Mouse (Mus musculus) erythroblast, adult 5-6 weeks (primary cell): Measurements from ENCODE around the gene Gstk1. TPM values are rescaled to one million over a fixed set of nuclear protein-coding genes. Genes with fewer than 3 reads are reported as not detected.

Experiments used
- ATAC-seq: replicated peaks from 2 replicates; pipeline ENCODE4 v1.8.0; 2016; ENCODE audit warnings: moderate number of reproducible peaks, mild to moderate bottlenecking, moderate TSS enrichment, inconsistent platforms; ENCODE audit not compliant: poor library complexity, low FRiP score, severe bottlenecking
- total RNA-seq, 2 experiments: library from RNA; stranded (forward) in 1 of 2; stranded (reverse) in 1 of 2; fragments of 150-400 nt in 1 of 2; fragments of 200-764, 138-1000 nt in 1 of 2; gene quantifications; 2 replicates each; pipeline versions ENCODE4 v1.2.3 to v1.2.4; 2015 to 2017; ENCODE audit warnings: low replicate concordance in 2 of 2

Gstk1 gene
- total RNA-seq, 2 experiments from 2014 or later = not detected

DNA sequence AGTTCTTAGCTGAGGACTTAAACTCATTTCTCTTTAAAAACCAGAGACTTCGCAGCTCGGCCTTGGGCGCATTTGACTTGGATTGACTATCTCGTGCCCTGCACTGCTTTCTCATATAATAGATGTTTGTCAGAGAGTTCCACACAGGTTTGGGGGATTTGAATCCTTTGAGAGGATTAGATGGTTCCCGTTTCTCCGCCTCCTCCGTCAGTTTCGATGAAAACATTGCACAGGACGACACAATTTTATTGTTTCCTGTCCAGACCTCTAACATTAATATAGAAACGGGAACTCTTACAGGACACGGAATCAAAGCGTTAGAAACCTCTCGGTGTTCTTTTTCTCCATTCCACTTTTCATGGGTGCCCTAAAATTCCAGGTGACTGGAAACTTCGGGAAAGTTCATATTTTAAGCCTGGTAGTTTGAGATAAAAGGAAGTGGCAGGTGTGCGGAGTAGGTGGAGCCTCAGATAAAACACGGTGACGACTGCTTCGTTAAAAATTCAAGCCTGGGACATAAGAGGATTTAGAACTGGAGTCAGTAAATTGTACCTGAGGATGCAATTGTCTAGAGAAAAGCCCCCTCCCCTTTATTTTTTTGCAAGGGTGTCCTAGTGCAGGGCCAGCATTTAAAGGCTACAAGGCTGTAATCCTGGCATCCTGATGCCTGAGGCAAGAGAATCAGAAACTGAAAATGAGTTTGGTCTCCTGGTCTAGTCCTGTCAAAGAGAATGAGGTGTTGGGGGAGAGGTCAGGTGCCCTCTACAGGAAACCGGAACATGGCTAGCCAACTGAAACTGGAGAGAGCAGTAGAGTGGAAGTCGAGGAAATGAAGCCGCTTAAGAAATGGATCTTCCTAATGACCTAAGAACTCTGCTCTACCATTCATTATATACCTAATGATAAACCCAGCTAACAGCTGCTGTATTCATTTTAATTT lies 19.9 kb downstream of the Gstk1 start:
- ATAC-seq = peak; percentile 38

DNA sequence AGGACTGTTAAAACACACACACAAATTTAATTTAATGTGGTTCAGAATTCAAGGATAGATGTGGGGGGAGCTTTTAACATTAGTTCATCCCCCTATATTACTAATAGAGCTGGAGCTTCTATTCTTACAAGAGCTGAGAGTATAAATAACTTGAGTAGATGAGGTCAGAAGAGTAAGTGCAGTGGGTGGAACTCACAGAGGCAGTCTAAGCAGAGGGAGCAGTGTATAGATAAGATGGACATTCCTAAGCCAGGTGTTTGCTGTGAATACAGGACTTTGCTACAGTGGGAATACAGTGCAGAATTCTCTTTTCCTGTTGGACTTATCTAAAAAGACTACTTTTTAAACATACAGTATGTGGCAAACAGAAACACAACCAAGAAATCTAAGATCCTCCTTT lies 25.1 kb downstream of the Gstk1 start:
- ATAC-seq = no peak

DNA sequence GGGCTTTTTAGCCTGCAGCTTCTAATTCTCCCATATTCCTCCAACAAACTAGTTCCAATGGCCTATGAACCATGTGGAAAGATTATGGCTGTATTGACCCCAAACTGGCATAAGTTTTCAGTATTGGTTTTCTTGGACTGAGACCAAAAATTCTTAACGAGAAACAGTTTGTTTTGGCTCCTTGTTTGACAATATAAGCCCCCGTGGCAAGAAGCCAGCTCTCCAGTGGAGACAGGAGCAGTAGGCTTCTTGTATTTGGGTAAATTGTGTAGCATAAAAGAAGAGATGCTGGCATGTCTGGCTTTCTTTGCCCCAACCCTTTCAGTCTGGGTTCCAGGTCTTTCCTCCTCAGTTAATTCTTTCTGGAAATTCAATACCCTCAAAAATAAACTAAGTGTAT lies 30.4 kb downstream of the Gstk1 start:
- no peak for ATAC-seq

DNA sequence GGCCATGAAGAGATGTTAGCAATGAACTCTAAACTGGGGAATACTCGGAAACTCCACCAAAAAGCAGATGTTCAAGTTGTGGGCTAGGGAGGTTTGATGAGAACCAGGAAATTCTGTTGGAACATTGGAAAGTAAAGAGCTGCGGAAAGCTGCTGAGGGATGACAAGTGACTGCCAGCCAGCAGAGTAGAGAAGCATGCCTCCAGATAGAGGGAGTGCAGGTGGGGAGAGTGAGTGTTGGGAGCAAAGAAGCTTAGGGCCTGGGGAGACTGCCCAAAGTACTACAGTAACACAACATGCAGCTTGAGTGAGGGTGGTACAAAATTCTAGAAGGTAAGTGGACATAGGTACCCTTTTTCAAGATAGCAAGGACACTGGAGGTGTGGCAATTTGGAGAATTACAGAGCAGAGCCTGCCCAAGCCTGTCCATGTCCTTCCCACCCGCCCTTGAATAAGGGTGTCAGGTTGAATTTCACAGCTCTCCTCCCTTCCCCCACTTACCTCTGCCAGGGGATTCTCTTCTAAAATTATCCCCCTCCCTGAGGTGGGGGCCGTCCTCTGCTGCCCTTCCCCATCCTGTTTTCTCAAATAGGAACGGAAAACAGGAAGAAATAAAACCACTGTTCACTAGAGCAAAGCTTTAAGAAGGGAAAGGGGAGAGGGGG lies 37.3 kb downstream of the Gstk1 start:
- ATAC-seq = no peak

DNA sequence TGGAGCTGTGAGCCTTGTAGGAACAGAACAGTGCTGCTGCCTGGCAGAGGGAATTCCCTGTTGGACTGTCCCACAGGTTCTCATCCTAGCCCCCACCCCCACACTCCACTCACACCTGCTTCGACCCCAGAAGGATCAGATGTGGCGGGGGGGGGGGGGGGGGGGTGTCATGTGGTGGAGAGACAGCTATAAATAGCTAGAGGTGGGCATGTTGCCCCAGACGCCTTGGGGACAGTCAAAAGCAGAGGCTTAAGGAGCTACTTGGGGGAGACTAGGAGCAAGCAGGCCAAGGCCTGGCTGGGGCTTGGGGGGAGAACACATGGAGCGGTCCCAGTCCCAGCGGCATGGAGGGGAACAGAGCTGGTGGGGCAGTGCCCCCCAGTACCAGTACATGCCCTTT lies 40.7 kb downstream of the Gstk1 start, which contains the start of gene Clcn1:
Clcn1 (plus strand) TSS at position 238 of the 400 bp plus-strand sequence.
- ATAC-seq = no peak

DNA sequence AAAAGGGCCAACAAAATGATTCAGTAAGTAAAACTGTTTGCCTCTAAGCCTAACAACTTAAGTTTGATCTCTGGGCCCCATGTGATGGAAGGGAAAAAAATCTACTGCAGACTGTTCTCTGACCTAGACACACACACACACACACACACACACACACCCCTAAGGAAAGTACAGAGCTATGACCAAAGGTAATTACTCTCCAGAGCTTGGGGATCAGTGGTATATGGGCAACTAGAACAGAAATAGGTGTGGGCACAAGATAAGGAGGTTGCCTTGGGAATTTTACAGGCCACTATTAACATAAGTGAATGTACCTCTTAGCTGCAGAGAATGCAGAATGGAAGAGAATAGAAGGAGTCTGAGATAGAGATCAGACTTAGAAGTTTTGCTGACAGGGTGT lies 41.8 kb downstream of the Gstk1 start:
- ATAC-seq = no peak

DNA sequence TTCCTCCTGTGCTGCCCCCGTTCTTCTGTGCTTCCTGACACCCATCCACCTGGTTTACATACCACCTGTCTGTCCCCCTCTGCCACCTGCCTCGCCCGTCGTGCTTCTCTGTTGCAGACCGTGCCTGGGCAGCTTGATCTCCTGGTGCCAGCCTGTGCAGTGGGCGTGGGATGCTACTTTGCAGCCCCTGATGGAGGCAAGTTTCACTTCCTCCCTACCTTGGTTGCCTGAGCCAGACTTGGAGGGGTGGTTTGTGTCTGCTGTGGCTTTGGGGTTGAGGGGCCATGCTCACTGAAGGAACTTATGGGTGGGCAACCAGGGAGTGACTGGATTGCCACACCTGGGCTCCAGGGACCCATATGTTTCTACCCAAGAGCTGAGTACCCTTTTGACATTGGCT lies 47.6 kb downstream of the Gstk1 start:
- ATAC-seq = no peak

DNA sequence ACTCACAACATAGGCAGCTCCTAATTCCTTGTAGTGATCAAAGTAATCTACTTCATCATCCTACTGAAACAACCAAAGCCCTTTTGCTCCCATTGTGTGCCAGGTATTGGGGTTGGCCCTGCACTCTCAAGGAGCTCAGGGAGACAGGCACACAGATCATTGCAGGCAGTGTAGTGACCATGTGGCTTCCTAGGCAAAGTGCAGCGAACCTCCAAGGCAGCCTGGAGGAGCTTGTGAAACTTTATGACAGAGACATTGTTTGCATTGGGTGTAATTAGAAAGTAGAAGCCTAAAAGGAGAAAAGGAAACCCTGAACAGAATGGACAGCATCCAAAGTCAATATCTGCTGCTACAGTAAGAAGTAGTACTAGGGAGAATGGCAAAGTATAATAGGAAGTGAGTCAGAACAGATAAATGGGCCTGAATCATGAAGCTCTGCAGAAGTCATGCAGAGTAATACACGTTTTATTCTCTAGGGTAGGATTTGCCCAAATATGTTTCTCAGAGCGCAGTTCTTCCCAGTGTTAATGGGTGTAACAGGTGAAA lies 49.9 kb downstream of the Gstk1 start:
- ATAC-seq = no peak

DNA sequence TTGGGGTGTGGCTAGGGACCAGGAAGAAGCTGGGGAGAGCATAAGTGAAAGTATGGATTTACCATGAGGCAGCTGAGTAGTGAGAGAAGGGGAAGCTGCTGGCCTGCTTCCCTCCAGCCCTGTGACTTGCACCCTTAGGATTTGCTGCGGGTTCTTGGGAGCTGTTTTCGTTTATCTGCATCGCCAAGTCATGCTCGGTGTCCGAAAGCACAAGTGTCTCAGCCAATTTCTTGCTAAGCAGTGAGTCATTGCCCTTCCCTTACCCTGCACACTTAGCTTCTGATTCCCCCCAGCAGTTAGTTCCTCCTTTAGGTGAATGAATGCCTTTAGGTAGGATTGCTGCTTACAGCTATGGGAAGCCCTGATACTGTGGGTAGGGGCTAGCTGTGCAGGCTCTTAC lies 53.6 kb downstream of the Gstk1 start:
- ATAC-seq = no peak

Other genes with a start within 250 kb of the Gstk1 start
- not detected in 2 replicates for gene Sva, start 207.5 kb upstream of the Gstk1 start, total RNA-seq (2015; ENCODE audit: low replicate concordance)
- gene Sva, start 207.5 kb upstream of the Gstk1 start, total RNA-seq (2017; ENCODE audit: low replicate concordance) = not detected in 2 replicates
- not detected in 2 replicates for gene Tas2r139, start 105.0 kb upstream of the Gstk1 start, total RNA-seq (2015; ENCODE audit: low replicate concordance)
- not detected in 2 replicates for gene Tas2r139, start 105.0 kb upstream of the Gstk1 start, total RNA-seq (2017; ENCODE audit: low replicate concordance)
- gene Tas2r144, start 30.6 kb upstream of the Gstk1 start, total RNA-seq (2015; ENCODE audit: low replicate concordance) = not detected in 2 replicates
- gene Tas2r144, start 30.6 kb upstream of the Gstk1 start, total RNA-seq (2017; ENCODE audit: low replicate concordance) = not detected in 2 replicates
- gene Tmem139, start 16.0 kb downstream of the Gstk1 start, total RNA-seq (2015; ENCODE audit: low replicate concordance) = not detected in 2 replicates
- gene Tmem139, start 16.0 kb downstream of the Gstk1 start, total RNA-seq (2017; ENCODE audit: low replicate concordance) = not detected in 2 replicates
- gene Casp2, start 19.1 kb downstream of the Gstk1 start, total RNA-seq (2015; ENCODE audit: low replicate concordance) = 22.4 and 26.7 TPM in 2 replicates
- 32.1 and 38.9 TPM in 2 replicates for gene Casp2, start 19.1 kb downstream of the Gstk1 start, total RNA-seq (2017; ENCODE audit: low replicate concordance)
- gene Clcn1, start 40.8 kb downstream of the Gstk1 start, total RNA-seq (2015; ENCODE audit: low replicate concordance) = not detected in 2 replicates
- gene Clcn1, start 40.8 kb downstream of the Gstk1 start, total RNA-seq (2017; ENCODE audit: low replicate concordance) = 2.0 and 8.5 TPM in 2 replicates
- not detected in 2 replicates for gene Fam131b, start 78.7 kb downstream of the Gstk1 start, total RNA-seq (2015; ENCODE audit: low replicate concordance)
- gene Fam131b, start 78.7 kb downstream of the Gstk1 start, total RNA-seq (2017; ENCODE audit: low replicate concordance) = not detected in 2 replicates
- gene Zyx, start 103.7 kb downstream of the Gstk1 start, total RNA-seq (2015; ENCODE audit: low replicate concordance) = 74.0 and 87.0 TPM in 2 replicates
- gene Zyx, start 103.7 kb downstream of the Gstk1 start, total RNA-seq (2017; ENCODE audit: low replicate concordance) = 7.7 and 14.1 TPM in 2 replicates
- gene Epha1, start 127.3 kb downstream of the Gstk1 start, total RNA-seq (2015; ENCODE audit: low replicate concordance) = not detected in 2 replicates
- gene Epha1, start 127.3 kb downstream of the Gstk1 start, total RNA-seq (2017; ENCODE audit: low replicate concordance) = not detected in 2 replicates
- gene Tas2r143, start 154.3 kb downstream of the Gstk1 start, total RNA-seq (2015; ENCODE audit: low replicate concordance) = not detected in 2 replicates
- gene Tas2r143, start 154.3 kb downstream of the Gstk1 start, total RNA-seq (2017; ENCODE audit: low replicate concordance) = not detected in 2 replicates
- not detected in 2 replicates for gene Tas2r135, start 159.5 kb downstream of the Gstk1 start, total RNA-seq (2015; ENCODE audit: low replicate concordance)
- gene Tas2r135, start 159.5 kb downstream of the Gstk1 start, total RNA-seq (2017; ENCODE audit: low replicate concordance) = not detected in 2 replicates
- not detected in 2 replicates for gene Tas2r126, start 188.6 kb downstream of the Gstk1 start, total RNA-seq (2015; ENCODE audit: low replicate concordance)
- gene Tas2r126, start 188.6 kb downstream of the Gstk1 start, total RNA-seq (2017; ENCODE audit: low replicate concordance) = not detected in 2 replicates
- gene Olfr458, start 219.3 kb downstream of the Gstk1 start, total RNA-seq (2015; ENCODE audit: low replicate concordance) = not detected in 2 replicates
- gene Olfr458, start 219.3 kb downstream of the Gstk1 start, total RNA-seq (2017; ENCODE audit: low replicate concordance) = not detected in 2 replicates
- not detected in 2 replicates for gene Olfr457, start 230.4 kb downstream of the Gstk1 start, total RNA-seq (2015; ENCODE audit: low replicate concordance)
- 0.42 TPM in 1 of 2 replicates, not detected in the other for gene Olfr457, start 230.4 kb downstream of the Gstk1 start, total RNA-seq (2017; ENCODE audit: low replicate concordance)
- not detected in 2 replicates for gene Olfr456, start 241.3 kb downstream of the Gstk1 start, total RNA-seq (2015; ENCODE audit: low replicate concordance)
- not detected in 2 replicates for gene Olfr456, start 241.3 kb downstream of the Gstk1 start, total RNA-seq (2017; ENCODE audit: low replicate concordance)